Mouse (Mus musculus): ENCODE data around the gene Dnajc28.

- TF ChIP-seq EP300 (IDR thresholded peaks at IDR 0.05; ENCODE audit: low read depth) (no peak), CTCF (IDR thresholded peaks at IDR 0.05; ENCODE audit: low read depth) (peak; percentile 62)
Observed at GRCm38 (mm10) chr16:91582307-91582706, 36.5 kb downstream of the Dnajc28 start.
